Mouse (Mus musculus) brain, embryonic 14.5 days (tissue): ENCODE data around the gene Pcyox1. TPM values are rescaled to one million over a fixed set of nuclear protein-coding genes. Genes with fewer than 3 reads are reported as not detected.
"Not testable (repeated sequence)": the region's sequence is repeated elsewhere in the genome, so short reads cannot be mapped to it uniquely, and the experiment has no call there.

ENCODE experiments used
- DNase-seq: peaks from one replicate; pipeline ENCODE4 v3.0.0-alpha.2; 2011; ENCODE audit warnings: low read depth
- CTCF ChIP-seq: fragments of 200-500 bp; IDR thresholded peaks from 2 replicates; pipeline ENCODE4 v1.5.1; 2012; ENCODE audit warnings: inconsistent platforms, mild to moderate bottlenecking, moderate library complexity, borderline replicate concordance; ENCODE audit not compliant: insufficient read depth, insufficient read length; ENCODE audit errors: extremely low read depth
- POLR2A ChIP-seq: fragments of 200-500 bp; IDR thresholded peaks from 2 replicates; pipeline ENCODE4 v1.6.1; 2012; ENCODE audit warnings: mild to moderate bottlenecking, inconsistent platforms, borderline replicate concordance; ENCODE audit not compliant: poor library complexity, insufficient read depth, insufficient read length, severe bottlenecking; ENCODE audit errors: extremely low read depth
- polyA plus RNA-seq: library from polyadenylated mRNA; depleted of rRNA; stranded (reverse); fragments of >200 nt; gene quantifications from 2 replicates; pipeline ENCODE4 v1.2.3, GENCODE M21; 2012

Gene Pcyox1
- polyA plus RNA-seq, 1 experiment = 71.4 TPM

DNA sequence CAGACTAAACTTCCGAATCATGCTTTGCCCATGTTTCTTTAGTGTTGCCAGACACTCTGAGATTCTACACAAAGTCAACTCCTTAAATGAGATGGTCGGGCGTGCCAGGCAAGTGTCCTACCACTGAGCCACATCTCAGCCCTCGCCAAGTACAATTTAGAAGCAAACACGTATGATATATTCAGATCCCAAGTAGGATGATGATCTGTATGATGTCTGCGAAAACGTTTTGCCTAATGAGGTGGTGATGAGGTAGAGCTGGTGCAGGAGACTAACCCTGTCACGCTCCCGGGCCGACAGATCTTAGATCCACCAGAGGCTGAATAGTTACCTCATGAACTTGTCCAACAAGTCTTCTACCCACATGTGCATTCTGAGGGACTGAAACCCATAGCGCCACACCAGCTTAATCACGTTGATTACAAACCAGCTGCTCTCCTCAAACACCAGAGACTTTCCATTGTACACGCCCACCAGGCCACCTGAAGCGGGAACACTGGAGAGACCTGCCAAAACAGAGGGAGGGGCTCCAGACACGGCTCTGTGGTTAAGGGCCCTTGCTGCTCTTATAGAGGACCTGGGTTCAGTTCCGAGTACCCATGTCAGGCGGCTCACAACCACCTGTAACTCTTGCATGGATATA lies 2.8 kb downstream of the Pcyox1 start:
- TF ChIP-seq POLR2A = no peak
- no peak for TF ChIP-seq CTCF
- DNase-seq = no peak

GRCm38 (mm10) chr6:86393187-86393586 lies 3.8 kb downstream of the Pcyox1 start:
- TF ChIP-seq POLR2A (no peak), CTCF (peak; percentile 15; the same call in 1 of the 2 replicates)
- DNase-seq = no peak

DNA sequence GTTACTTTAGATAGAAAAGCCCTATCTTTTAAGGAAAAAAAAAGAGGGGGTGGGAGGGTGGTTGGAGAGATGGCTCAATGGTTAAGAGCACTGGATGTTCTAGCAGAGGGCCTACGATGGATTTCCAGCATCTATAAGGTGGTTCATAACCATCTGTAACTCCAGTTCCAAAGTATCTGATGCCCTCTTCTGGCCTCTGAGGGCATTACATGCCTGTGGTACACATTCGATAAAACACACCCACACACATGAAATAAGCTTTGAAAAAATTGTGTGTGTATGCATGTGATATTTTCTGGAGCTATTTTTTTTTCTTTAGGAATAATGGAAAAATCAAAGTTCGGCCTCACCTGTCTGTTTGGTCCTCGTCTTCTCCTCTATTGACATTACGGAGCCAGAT lies 5.6 kb downstream of the Pcyox1 start:
- DNase-seq = no peak
- TF ChIP-seq POLR2A (no peak), CTCF (peak; percentile 14; the same call in 1 of the 2 replicates)

DNA sequence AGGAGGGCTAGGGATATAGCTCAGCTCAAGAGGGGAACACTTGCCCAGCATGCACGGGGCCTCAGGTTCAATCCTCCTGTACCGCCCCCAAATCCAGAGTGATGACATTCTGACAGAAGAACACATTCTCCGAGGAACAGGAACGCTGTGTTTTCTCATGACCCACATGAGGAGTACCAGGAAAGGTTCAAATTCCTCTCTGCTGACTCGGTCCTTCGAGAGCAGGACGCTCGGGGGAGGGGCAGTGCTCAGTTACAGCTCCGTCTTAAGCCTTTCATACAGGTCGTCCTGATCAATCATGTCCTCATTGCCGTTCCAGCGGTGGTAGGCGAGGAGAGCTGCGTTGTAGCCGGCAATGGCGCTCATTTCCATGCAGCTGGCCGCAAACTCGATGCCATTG lies 8.5 kb downstream of the Pcyox1 start:
- no peak for DNase-seq
- TF ChIP-seq CTCF = no peak
- TF ChIP-seq POLR2A = no peak

DNA sequence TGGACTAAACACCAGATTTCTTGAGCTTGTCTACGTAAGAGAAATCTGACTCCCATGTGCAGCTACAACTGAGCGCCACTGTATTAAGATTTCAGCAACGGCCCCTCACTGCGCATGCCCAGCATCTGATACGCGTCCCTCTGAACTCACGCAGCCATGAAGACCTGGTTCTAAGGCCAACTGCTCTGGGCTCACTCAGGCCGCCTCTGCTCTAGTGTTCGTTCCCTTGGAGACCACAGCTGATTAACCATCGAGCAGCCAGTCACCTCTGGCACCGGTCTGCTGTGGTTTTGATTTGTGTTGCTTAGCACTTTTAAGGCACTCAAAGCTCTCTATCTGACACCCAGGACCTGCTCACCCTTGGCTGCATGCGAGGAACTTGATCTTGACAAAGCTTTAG lies 9.6 kb downstream of the Pcyox1 start:
- TF ChIP-seq CTCF (no peak), POLR2A (no peak)

DNA sequence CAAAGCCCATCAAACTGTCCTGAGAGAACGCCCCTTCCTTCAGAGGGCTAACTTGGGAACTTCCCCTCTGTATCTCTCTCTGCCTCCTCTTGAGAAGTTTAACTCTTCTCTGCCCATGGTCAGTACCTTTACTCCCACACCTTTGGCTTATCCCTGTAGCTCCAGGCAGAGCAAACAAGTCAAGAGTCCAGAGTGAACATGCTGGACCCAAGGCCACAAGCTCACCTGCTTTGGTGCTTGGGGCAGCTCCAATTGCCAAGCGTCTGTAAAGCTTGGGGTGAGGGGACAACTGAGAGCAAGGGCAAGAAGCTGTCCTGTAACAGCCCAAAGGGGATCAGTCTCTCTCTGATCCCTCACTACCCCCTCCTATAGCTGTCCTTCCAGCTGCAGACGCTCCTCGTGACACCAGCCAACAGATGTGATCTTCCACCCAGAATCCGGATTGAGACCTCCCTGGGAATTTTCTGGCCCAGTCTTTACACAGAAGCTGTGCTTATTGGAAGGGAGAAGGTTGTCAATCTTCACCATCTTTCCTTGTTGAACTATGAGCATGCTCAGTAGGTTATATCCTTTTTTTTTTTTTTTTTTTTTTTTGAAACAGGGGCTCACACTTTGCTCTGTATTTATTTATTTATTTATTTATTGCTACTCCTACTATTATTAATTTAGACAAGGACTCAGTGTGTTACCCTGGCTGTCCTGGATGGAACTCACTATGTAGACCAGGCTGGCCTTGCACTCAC lies 11.4 kb downstream of the Pcyox1 start:
- TF ChIP-seq POLR2A (no peak), CTCF (no peak)
- no peak for DNase-seq

More for the DNA sequence above, 9.6 kb downstream of the Pcyox1 start:
- no peak for DNase-seq

GRCm38 (mm10) chr6:86384692-86385091 lies 12.3 kb downstream of the Pcyox1 start:
- DNase-seq = no peak

GRCm38 (mm10) chr6:86383370-86383769 lies 13.6 kb downstream of the Pcyox1 start:
- no peak for DNase-seq
- no peak for TF ChIP-seq POLR2A
- TF ChIP-seq CTCF = no peak

More at GRCm38 (mm10) chr6:86384692-86385091, 12.3 kb downstream of the Pcyox1 start:
- TF ChIP-seq CTCF (no peak), POLR2A (no peak)

DNA sequence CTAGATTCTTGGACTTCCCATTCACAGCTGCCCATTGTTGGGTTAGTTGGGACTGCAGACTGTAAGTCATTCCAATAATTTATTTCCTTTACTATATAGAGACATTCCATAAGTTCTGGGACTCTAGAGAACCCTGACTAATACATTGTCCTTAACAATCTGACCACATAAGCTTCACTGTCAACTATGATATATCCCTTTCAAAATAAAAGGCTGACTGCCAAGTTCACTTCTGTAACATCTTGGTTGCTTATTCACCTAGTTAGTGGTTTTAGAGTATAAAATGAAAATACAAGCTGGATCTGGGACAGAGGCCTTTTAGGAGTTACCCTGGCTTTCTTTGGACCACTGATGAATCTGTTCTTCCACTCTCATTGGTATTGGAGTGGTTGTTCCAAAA lies 14.4 kb downstream of the Pcyox1 start:
- no peak for TF ChIP-seq CTCF

GRCm38 (mm10) chr6:86380112-86380511 lies 16.8 kb downstream of the Pcyox1 start:
- not testable (repeated sequence) for DNase-seq

More for the DNA sequence above, 14.4 kb downstream of the Pcyox1 start:
- DNase-seq = no peak

DNA sequence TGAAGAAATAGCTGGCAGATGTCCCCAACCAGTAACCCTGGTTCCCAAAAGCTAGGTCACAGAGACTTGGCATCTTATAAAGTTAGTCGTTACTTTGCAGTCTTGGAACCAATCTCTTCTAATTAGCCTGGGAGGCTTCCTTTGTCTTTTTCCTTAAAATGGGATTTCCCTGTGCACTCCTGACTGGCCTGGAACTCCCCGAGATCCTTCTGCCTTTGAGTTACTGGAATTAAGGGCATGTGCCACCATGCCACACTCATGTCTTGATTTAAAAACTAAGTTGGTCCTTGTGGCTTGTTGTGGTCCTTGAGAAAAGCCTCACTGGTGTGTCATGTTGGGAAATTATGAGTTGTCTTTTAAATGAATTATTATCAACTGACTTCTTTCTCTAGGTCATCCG lies 18.6 kb downstream of the Pcyox1 start:
- no peak for TF ChIP-seq POLR2A
- TF ChIP-seq CTCF = no peak
- no peak for DNase-seq

DNA sequence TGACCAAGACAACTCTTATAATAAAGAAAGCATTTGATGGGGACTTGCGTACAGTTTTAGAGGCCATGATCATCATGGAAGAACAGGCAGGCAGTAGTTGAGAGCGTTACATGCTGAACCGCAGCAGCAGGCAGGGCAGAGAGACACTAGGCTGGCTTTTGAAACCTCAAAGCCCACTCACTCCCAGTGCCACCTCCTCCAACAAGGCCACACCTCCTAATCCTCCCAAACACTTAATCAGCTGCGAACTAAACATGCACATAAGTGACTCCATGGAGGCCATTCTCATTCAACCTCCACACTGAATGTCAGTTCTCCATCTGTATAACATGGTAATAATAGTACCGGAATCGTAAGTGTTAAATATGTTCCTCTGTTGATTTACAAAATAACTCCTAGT lies 23.4 kb downstream of the Pcyox1 start:
- TF ChIP-seq POLR2A (no peak), CTCF (no peak)

More for the DNA sequence above, 23.4 kb downstream of the Pcyox1 start:
- DNase-seq = no peak
